Mouse (Mus musculus) urinary bladder, adult 2 months (tissue): ENCODE results near the gene Cacnb3. TPM values are rescaled to one million over a fixed set of nuclear protein-coding genes. Genes with fewer than 3 reads are reported as not detected.
"Not testable (repeated sequence)": the region's sequence is repeated elsewhere in the genome, so short reads cannot be mapped to it uniquely, and the experiment has no call there.

ENCODE experiments used
- DNase-seq: peaks from one replicate; pipeline ENCODE4 v3.0.0; 2022; ENCODE audit warnings: low spot score
- polyA plus RNA-seq: library from polyadenylated mRNA; depleted of rRNA; stranded (reverse); fragments of >200 nt; gene quantifications from 2 replicates; pipeline ENCODE4 v1.2.3, GENCODE M21; 2012; rRNA removed

Cacnb3 gene
- polyA plus RNA-seq = 75.2 and 79.8 TPM in 2 replicates

DNA sequence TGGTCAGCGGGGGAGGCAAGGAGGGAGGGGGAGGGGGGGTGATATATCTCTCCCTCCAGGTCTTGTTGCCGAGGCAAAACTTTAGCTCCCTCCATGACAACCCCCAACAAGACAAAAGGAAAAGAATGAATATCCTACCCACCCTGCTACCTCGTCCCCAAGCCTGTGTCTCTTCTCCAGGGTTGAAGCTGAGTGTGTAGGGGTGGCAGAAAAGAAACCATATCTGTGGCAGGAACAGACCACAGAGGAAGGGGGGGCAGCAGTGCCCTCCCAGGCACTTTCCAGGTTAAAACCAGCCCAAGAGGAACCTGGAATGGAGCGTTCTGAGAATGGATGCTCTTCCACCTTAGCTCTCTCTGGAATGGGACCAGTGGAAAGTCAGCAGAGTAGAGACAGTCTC, at the start of gene Cacnb3:
TSS of gene Cacnb3 (plus strand) at position 301 of the 400 bp plus-strand sequence.
- no peak for DNase-seq

DNA sequence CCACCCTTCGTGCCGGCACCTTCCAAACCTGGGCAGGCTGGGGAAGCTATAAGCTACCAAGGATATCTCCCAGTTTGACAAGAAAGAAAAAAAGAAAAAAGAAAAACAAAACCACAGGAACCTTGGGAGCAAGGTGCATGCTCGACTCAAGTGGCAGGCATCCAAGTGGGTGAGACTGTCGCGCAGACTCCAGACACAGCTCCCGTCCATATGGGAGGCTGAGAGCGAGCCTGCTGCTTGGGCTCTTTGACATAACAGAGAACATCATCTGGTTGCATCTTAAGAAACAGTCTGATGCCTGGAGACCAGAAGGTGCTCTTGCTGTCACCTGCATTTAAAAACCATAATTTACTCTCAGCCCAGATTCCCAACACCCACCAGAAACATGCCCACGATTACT, 48.2 kb upstream of the Cacnb3 start:
- no peak for DNase-seq

DNA sequence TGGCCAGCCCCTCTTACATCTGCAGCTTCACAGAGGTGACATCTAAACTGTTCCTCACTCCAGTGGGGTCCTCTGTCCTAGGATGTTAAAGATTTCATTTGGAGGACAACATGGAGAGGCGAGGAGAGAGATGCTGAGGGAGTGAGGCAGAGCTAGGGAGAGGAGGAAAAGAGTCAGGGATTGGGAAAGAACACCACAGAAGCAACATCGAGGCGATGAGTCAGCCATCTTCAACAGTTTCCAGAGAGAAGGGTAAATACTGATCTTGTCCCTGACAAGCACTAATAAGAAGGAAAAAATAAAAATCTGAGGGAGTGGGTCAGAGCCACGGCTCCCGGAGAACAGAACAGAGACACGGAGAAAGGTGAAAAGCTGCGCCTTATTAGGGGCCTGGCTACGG, 47.6 kb upstream of the Cacnb3 start:
- DNase-seq = no peak

DNA sequence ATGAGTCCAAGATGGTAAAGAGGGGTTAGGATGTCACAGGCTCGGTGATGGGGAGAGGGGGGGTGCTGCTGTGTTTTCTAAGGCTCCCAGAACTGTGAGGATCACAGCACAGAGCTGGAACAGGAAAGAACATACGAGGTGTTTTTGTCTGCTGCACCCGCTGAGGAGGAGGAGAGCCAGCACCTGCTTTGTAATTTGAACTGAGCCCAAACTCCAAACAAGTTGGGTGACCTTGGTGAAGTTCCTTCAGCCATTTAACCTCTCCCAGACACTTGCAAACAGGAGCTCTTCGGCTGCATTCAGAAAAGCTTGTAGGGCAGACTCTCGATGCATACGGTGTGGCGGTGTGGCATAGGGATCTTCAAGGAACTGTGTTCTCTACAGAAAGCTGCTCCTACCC, 45.2 kb upstream of the Cacnb3 start:
- no peak for DNase-seq

DNA sequence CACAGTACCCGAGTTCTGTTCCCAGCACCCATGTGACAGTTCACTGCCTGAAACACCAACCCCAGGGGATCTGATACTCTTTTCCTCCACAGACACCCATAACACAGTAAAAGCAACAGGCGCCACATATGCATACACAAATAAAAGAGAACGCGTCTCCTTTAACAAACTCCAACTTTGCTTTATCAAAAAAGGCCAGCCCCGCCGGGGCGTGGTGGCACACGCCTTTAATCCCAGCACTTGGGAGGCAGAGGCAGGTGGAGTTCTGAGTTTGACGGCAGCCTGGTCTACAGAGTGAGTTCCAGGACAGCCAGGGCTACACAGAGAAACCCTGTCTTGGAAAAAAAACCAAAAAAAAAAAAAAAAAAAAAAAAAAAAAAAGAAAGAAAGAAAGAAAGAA, 44.5 kb upstream of the Cacnb3 start:
- DNase-seq = not testable (repeated sequence)

DNA sequence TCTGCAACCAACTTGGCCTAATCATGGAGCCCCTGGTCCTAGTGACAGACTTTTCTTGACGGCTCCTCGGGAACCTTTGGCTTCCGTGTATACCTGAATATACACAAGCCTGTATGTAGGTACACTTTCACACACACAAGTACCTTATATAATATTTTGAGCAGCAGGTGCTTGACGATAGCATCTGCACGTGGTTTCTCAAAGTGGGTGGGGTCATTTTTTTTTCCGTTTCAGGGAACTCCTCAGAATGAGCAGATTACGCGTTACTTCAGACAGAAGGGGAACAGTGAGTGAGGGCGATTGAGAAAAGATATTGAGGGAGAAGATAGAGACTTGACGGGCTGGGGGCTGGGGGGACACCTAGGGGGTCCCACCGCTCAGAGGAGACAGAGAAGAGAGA, 42.9 kb upstream of the Cacnb3 start:
- DNase-seq = no peak

DNA sequence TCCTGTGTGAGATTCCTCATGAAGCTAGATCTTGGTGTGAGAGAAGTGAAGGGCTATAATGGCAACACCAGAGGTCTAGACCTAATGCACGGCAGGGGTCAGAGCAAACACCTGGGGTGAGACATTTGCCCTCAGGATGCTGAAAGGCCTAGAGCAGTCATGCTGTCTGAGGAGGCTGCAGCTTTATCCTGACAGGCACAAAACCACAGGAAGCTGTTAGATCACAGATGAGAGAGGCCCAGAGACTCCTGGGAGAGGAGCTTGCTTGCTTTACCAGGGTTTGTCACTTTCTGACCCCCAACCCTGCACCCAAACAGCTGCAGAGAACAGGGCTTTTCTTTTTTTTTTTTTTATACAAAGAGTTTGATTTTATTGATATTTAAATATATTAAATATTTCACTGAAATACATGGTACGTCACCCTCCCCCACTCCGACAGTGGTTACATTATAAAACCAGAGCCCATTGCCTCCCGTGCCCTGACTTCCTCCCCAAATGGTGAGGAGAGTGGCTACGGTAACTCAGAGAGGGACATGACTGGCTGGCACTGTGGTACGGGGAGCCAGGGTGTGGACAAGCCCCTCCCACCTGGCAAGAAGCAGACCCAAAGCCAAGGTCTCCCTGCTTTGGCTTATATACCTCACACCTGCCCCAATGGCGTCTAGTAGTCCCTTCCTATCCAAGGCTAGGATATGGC, 40.9 kb upstream of the Cacnb3 start:
- no peak for DNase-seq

DNA sequence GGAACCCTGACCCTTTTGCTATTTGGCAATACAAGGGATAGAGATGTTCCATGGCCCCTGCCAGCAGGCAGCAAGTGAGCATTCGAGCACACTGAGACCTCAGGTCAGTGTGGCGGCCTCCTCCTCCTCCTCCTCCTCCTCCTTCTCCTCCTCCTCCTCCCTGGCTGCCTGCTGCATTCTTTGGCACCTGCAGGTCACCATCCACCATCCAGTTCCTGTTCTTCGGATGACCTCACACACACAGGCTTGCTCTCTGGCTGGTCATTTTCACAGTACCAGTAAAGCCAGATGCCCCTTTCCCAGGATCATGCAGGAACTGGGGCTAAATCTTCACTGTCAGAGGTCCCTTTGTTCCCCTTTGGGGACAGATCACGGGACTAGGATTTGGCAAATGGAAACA, 39.2 kb upstream of the Cacnb3 start:
- DNase-seq = no peak

DNA sequence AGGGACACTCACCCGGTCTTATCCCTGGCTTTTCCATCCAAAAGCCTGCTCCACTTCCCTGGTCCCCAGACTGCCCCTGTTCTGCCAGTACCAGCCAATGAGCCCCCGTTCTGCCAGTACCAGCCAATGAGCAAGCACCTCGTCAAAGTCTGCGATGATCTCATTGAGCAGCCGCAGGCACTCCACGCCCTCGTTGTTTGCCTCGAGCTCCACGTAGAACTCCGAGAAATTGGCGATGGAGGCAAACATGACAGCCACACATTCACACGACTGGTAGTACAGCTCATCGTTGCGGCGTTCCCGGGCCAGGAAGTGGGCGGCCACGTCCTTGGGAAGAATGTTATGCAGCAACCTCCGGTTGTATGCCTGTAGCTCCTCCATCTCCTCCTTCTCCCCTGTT, 36.4 kb upstream of the Cacnb3 start:
- DNase-seq = no peak

DNA sequence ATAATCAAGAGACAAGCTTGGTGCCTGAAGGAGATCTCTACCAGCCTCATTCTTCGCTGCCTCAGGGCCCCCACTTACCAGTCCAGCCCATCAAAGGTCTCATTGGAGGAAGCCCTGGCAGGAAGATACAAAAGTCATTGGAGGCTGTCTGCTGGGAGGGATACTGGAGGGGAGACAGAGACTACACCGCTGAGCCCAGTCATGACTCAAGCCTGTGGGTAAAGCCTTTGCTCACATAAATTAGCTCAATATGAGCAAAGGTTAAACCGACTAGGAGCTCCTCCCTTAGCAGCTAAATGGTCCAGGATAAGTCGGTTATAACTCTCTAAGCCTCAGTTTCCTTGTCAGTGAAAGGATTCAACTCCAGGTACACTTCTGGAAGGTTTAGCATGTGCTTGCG, 35.6 kb upstream of the Cacnb3 start:
- no peak for DNase-seq

DNA sequence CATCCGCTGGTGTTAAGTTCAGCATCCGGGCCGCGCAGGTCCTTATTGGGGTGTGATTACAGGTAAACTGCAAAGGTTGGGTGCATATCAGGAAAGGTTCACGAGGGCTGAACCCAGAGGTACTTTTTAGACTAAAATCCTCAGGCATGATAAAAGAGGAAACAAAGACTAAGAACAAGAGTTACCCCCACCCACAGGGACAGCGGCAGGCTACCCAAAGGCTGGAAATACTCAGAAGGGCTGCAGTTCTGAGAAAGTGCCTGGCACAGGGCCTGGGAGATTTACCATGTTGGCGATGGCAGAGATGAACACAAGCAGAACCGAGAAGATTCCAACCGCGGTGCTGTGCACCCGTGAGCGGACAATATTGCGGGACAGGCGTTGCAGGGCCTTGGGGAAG, 34.0 kb upstream of the Cacnb3 start:
- no peak for DNase-seq

DNA sequence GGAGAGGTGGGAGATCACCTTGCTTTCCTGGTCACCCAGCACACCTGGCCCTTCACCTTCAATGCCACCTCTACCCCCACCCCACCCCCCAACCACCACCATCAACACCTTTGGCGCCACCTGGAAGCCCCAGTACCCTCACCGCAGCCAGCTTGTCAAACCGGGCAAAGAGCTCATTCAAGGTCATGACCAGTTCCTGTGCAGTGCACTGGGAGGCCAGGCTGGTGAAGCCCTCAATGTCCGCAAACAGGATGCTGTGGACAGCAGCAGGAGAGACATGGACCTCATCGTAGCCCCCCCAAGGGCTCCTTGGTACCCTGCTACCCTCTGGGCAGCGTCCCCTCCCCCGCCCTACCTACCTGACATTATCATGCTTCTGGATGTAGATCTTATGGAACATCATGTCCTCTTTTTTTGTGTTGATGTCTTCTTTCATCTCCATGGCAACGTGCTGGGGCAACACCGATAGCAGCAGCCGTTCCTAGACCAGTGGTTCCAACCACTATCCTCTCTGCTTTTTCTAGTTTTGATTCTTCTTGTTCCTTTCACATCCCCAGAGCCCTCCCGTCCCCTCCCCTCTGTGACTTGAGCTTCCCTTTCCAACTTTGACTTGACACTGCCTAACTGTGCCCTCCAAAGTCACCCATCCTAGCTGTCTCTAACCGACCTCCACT, 30.5 kb upstream of the Cacnb3 start:
- no peak for DNase-seq

DNA sequence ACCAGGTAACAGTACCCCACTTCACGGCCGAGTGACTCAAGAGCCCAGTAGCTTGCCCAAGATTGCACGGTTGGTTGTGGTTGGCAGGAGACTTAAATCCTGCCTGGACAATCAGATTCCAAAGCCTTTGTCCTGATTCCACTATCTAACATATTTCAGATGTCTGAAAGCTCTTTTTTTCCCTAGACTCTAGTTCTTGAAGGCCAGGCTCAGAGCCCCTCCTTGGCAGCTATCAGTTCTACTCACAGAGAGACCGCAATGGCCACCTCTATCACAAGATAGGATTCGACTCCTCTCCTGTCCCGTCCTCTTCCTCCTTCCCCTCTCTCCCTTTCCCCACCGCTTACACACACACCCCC, 28.8 kb upstream of the Cacnb3 start:
- DNase-seq = no peak

DNA sequence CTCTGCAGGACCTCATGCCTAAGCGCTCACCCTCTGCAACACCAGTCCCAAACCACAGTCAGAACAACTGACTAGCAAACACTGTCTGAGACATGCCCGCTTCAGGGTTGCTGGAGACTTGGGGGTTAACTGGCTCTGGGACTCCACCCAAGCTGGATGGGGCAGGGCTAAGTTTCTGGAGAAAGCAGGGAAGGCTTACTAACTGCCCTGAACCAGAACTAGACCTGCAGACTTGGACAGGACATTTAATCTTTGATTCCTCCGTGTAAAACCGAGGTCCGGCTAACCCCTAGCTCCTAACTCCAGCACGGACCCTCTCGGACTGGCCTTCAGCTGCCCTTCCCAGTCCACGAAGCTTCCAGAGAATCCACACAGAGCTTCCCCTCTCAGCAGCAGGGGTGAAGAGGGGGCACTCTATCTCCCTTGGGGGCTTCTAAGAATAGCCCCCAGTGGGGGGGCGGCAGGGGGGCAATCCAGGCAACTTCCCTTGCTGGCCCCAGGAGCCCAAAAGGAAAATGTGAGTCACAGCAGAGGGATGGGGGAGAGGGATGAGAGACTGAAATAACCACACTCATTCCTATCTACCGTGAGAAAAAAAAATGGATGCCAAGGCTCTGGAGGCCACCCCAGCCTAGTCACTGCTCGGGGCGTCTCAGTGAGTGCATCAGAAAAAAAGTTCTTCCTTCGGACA, 28.3 kb upstream of the Cacnb3 start:
- DNase-seq = no peak

DNA sequence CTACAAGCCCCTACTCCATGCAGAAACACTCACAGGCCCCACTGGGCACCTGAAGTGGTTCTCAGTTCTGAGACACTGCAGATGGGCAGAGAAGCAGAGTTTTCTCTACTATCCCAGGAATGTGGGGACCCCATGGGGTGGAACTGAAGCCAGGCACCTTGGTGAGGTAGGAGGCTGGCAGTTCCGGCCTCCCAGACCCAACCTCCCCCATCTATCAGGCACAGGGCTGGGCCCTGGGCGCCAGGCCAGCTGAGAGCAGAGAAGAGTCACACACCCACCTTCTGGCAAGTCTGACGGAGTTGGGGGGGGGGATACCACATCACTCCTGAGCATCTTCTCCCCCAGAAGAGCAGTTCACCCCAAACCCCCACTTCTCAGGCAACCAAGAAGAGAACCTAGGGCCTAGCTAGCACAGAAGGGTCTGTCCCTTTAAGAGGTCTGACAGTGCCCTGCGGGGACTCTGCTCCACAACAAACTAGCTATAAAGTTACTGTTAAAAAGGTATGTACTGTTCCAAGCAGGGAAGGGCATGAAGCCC, 27.6 kb upstream of the Cacnb3 start:
- no peak for DNase-seq

DNA sequence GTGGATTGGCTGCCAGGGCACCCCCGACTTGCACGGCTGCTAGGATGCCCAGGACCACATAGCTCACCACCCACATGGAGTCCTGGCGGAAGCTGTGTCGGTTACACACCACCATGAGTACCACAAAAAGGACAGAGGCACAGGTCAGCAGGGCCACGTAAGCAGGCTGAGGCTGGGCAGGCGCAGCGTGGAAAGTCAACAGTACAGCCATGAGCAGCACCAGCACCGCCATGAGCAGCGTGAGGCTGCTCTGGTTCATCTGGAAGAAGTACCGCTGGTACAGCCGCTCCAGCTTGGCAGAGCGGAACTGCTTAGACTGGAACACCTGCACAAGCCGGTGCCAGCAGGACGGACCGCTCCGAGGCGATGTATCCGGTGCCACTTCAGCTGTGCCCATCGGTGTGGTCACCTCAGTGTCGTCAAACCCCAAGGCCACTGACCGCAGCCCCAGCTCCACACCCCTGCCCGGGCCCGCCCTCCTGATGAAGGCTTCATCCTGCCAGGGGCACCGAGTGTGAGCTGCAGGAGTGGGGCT, 26.5 kb upstream of the Cacnb3 start:
- DNase-seq = no peak

DNA sequence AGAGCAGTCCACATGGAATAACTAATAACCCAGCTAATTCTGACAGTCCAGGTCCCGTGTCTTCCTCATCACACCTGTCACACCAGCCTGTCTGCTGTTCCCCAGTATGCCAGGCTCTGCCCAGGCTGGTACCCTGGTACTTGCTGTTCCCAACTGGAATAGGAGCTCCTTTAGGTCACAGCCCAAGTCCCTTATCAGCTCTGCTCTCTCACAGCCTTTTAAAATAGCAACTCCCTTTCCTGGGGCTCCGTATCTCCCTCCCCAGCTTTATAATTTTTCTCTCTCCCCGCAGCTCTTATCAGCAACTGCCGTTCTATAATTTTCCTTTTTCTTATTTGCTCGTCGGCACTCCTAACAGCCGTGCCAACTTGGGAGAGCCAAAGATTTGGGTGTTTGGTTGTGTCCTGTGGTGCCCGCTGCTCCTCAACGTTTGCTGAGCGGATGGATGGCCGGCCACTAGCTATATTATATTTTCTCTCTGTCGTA, 24.5 kb upstream of the Cacnb3 start:
- DNase-seq = no peak

DNA sequence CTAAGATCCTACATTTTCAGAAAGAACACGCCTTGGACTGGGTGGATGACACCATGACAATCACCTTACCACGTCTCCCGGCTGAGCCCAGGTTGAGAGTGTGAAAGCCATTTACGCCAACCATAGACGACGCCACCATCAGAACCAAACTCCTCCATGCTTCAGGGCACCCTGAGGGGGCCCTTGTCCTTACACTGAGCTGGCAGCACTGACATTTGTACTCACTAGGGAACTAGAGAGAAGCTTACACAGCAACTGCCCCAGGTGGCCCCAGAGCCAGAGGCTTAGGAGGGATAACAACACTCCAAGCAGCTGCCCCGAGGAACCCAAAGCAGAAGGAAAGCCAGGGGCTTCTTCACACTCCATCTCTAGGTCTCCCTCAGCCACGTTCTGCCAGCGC, 23.9 kb upstream of the Cacnb3 start:
- no peak for DNase-seq

DNA sequence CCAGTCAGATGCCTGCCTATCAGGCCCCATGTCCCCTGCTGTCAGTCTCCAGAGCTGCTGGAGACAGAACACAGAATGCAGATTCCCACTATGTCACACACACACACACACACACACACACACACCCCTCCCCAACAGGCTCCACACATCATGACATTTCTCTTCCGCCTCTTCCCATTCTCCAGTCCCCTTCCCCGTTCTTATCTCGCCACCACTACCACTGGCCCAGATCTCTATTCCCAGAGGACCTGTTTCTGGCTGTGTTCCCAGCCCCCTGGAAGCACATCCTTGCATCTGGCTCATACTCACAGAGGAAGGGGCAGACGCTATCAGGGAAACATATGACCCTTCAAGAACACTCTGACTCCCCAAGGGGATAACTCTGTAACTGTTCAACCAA, 23.1 kb upstream of the Cacnb3 start:
- DNase-seq = no peak

DNA sequence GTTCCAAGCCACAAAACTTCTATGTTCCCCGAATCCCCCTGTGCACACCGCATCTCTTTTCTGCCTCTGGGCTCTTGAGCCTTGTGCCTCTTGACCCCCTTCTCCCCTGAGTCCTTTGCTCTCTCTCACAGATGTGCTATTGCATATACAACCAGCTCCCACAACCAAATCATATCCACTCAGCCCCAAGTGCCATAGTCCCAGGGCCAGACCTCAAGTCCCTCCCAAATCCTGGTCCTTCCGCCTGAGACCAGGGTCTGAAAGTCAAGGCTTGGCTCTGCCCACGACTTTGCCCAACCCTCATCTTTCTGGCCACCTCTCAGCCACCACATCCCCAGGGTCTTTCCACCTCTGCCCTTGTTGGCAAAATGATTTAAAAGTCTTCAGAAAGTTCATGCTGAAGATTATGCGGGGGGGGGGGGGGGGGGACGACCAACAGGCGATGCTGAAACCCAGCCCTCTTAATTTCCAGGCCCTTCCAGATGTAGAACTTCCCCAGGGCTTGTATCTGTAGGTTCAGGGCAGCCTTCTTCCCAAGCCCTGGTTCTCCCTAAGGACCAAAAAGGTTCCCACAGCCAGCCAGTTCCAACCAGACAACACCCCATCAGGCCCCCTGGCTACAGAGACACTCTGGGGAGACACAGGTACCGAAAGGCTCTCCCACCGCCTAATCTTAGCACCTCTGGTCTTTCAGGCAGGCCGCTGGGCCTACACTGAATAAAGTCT, 22.4 kb upstream of the Cacnb3 start:
- no peak for DNase-seq

DNA sequence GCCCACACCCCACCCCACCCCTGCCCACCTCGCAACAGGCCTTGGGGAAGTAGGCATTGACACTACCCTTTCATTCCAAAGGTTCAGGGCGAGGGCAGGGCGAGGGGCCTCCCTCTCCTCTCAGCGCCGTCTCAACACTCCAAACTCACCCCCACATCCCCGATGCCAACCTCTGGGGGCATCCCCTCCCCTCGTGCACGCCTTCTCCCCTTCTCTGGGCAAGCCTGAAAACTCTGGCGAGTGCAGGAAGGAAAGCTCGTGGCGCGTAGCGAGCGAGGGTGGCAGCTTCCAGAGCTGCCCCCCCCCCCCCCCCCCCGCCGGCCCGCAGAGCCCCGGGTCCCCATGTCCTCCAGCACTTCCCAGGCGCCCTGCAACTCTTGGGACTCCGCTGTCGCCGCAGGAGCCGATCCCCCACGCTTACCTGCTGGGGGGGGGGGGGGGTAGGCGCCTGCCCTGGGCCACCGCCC, 21.8 kb upstream of the Cacnb3 start:
- DNase-seq = no peak
